Mouse (Mus musculus) kidney, postnatal 25 days (tissue): ENCODE results near the gene Hbq1b.
"Not testable (repeated sequence)": the region's sequence is repeated elsewhere in the genome, so short reads cannot be mapped to it uniquely, and the experiment has no call there.

ENCODE experiments used
- DNase-seq, 2 experiments: peaks; one replicate each; pipeline ENCODE4 v3.0.0; 2021; ENCODE audit warnings: mixed read lengths in 2 of 2

Gene Hbq1b

GRCm38 (mm10) chr11:32267964-32268363, 18.8 kb upstream of the Hbq1b start:
- no peak for DNase-seq

GRCm38 (mm10) chr11:32268952-32269351, 17.8 kb upstream of the Hbq1b start:
- no peak for DNase-seq

DNA sequence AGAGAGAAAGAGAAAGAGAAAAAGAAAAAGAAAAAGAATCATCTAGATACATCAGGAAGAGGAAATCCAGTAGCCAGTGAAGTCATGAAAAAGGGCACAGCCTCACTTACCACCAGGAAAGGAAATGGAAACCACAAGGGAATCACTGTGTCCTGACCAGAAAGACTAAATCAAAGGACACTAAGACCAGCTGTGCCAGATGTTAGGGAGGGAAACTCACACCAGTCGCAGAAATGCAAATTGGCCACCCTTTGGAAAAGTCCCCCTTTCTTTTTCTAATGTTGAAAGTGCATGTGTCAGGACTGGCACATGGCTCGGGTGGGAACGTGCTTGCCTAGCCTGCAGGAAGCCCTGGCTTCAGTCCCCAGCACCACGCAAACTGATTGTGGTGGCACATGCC, 15.6 kb upstream of the Hbq1b start:
- no peak for DNase-seq

DNA sequence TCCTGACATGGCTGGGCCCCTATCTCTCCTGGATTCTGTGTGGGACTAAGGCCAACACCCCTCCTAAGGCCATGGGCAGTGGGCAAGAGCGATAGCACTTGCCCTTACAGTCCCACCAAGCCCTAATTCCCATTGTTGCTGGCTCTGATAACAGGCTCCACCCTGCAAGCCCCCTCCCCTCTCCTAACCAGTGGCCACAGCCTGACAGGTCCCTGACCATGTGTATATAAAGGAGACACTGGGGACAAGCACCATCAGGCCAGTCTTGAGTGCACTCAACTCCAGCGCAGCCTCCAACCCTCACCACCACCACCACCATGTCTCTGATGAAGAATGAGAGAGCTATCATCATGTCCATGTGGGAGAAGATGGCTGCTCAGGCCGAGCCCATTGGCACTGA, 10.4 kb upstream of the Hbq1b start, which contains the start of gene Hba-x:
Hba-x (plus strand) TSS at position 54 of the 400 bp plus-strand sequence.
- DNase-seq, result no peak

- DNase-seq, result no peak
Observed at GRCm38 (mm10) chr11:32277736-32278457, 8.9 kb upstream of the Hbq1b start.

- no peak for DNase-seq
Observed at GRCm38 (mm10) chr11:32278458-32278957, 8.3 kb upstream of the Hbq1b start.

- no peak for DNase-seq
Observed at GRCm38 (mm10) chr11:32280646-32281045, 6.1 kb upstream of the Hbq1b start.

GRCm38 (mm10) chr11:32281416-32282144, 5.2 kb upstream of the Hbq1b start:
- no peak for DNase-seq

- DNase-seq, result not testable (repeated sequence)
Observed at GRCm38 (mm10) chr11:32283091-32283777, 3.5 kb upstream of the Hbq1b start, which contains the start of gene Hba-a1. Gene Hba-a1, plus strand, starts transcription at chr11:32283511.

GRCm38 (mm10) chr11:32284582-32284981, 2.2 kb upstream of the Hbq1b start:
- DNase-seq, result not testable (repeated sequence)

- DNase-seq, result no peak
Observed at GRCm38 (mm10) chr11:32285031-32285775, 1.6 kb upstream of the Hbq1b start.

DNA sequence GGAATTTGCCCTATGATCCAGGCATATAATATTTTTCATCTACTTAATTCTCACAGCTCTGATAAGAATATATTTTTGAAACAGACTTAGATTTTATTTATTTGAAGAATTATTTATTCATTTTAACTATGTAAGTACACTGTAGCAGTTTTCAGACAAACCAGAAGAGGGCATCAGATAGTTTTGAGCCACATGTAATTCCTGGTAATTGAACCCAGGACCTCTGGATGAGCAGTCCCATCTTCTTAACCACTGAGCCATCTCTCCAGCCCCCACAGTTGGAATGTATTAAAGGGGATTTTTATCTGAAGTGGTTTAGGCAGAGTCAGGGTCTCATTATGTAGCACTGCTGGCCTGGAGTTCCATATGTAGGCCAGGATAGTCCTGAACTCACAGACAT, 878 bp upstream of the Hbq1b start:
- DNase-seq, result not testable (repeated sequence)

GRCm38 (mm10) chr11:32287493-32287825, 694 bp downstream of the Hbq1b start:
- DNase-seq, result no peak

- DNase-seq, result not testable (repeated sequence)
Observed at GRCm38 (mm10) chr11:32292819-32293218, 6.1 kb downstream of the Hbq1b start.

DNA sequence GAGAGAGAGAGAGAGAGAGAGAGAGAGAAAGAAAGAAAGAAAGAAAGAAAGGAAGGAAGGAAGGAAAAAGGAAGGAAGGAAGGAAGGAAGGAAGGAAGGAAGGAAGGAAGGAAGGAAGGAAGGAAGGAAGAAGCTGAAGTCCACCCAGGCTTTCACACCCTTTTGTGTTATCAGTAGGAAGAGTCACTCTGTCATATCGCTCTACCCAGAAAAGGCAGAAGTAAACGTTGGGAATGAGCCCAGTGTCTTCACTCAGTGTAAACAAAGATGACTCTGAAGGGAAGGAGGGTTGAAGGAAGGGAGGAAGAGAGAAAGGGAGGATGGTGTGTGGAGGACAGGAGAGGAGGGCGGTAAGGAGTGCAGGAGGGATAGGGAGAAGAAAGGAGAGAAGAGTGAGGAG, 6.7 kb downstream of the Hbq1b start:
- not testable (repeated sequence) for DNase-seq

DNA sequence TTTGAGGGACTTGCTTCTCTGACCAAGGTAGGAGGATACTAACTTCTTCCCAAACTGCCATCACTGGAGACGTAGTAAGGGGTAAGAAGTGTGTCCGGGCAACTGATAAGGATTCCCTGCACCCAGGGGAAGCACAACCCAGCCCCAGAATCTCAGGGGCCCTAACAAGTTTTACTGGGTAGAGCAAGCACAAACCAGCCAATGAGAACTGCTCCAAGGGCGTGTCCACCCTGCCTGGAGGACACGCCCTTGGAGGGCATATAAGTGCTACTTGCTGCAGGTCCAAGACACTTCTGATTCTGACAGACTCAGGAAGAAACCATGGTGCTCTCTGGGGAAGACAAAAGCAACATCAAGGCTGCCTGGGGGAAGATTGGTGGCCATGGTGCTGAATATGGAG, 9.4 kb downstream of the Hbq1b start, which contains the start of gene Hba-a2:
Hba-a2 (plus strand) TSS at position 287 of the 400 bp plus-strand sequence.
- not testable (repeated sequence) for DNase-seq

GRCm38 (mm10) chr11:32297417-32297816, 10.7 kb downstream of the Hbq1b start:
- not testable (repeated sequence) for DNase-seq

GRCm38 (mm10) chr11:32297866-32298531, 11.2 kb downstream of the Hbq1b start:
- DNase-seq, result no peak

GRCm38 (mm10) chr11:32298532-32298918, 11.8 kb downstream of the Hbq1b start:
- no peak for DNase-seq

DNA sequence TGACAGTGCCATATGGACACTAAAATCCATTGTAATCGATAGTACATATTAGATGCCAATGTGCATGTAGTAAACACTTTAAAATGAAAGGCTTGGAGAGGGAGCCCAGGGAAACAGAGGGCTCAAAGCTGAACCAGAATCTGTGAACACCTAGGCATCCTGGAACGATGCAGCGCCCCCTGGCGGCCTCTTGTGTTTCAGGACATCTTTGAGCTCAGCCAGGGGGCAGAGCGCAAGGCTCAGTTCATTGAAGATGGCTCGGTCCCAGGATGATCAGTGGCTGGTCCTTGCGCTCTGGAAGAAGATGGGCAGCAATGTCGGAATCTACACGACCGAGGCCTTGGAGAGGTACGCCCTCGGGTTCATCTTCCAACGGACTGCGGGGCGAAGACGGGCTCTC, 13.1 kb downstream of the Hbq1b start, which contains the start of gene Hbq1a:
Hbq1a (plus strand) TSS at position 205 of the 400 bp plus-strand sequence.
- DNase-seq, result peak; percentile 68 to 78
